Mouse (Mus musculus) thymus, adult 18-20 months (tissue): ENCODE data around the gene Prkce.

ENCODE experiments used
- DNase-seq, 2 experiments: peaks; one replicate each; pipeline ENCODE4 v3.0.0; 2022; ENCODE audit warnings: mixed read lengths in 2 of 2

Gene Prkce

GRCm38 (mm10) chr17:86379405-86380137, 212.0 kb downstream of the Prkce start:
- no peak for DNase-seq

GRCm38 (mm10) chr17:86381464-86381863, 213.9 kb downstream of the Prkce start:
- no peak for DNase-seq

- no peak for DNase-seq
Observed at GRCm38 (mm10) chr17:86382885-86383284, 215.3 kb downstream of the Prkce start.

DNA sequence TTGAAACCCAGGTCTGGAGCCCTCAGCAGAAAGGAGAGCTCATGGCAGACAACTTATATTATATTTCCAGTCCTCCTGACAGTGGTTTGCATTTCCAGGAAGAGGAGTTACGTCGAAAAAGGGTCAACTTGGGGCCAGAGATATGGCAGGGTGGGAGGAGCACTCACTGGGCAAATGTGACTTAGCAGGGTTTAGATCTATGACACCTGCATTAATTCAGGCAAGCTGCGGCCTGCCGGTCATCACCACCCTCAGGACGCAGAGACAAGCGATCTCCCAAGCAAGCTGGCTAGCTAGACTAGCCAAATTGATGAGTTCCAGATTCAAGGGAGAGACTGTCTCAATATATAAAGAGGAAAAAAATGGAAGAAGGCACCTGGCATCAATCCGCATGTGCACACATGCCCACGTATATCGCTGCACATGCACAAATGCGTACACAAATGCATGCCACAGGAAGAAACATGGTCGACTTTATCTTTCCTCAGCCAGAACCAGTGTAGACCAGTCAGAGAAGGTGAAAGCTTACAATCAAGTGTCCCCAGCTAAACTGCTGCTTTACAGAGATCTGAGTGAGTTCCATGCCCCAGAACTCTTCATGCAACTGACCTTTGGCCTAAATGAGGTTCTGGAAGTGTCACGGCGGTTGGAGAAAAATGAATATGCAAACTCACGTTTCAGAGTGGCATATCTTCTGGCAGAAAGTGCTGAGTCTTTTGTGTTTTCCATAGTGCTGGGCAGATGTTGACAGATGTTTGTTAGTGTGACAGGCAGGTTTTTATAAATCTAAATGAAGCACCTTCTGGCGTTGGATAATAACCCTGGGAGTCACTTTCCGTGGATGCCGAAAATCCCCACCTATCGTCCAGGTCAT, 216.4 kb downstream of the Prkce start:
- no peak for DNase-seq

- no peak for DNase-seq
Observed at GRCm38 (mm10) chr17:86392475-86392874, 224.9 kb downstream of the Prkce start.

DNA sequence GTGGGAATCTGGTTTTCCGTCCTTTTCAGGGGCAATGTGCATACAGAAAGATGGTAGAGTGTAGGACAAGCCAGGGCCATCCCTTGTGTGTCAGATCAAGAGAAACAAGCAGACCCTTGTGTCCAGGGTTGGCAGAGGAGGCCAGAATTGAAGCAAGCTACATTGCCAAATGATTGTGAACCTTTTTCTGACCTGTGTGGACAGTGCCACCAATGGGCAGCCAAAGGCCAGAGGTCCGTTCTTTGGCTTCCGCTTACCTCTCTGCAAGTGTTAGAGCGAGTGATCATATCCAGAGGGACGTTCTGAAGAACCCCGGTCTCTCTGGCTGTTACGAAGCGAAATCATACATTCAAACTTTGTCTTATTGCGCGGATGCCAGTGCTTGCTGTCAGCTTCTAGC, 225.6 kb downstream of the Prkce start:
- no peak for DNase-seq

- no peak for DNase-seq
Observed at GRCm38 (mm10) chr17:86397097-86397496, 229.5 kb downstream of the Prkce start.

DNA sequence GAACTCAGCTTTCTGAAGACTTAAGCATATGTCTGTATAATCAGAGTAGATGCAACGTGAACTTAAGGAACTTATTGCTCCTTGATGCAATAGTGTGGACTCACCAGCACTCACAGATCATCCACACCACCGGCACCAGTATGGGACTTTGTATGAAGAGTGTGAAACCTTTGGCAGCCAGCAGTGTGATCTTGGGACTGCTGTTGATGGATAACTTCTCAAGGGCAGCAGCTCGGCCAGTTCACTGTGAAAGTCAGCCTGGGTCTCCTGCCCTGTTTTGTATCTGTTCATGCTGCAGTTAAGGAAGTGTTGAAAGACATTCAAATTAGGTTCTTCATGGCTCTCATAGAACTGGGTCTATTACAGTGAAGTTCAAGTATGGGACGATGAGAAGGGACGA, 230.1 kb downstream of the Prkce start:
- DNase-seq = no peak

DNA sequence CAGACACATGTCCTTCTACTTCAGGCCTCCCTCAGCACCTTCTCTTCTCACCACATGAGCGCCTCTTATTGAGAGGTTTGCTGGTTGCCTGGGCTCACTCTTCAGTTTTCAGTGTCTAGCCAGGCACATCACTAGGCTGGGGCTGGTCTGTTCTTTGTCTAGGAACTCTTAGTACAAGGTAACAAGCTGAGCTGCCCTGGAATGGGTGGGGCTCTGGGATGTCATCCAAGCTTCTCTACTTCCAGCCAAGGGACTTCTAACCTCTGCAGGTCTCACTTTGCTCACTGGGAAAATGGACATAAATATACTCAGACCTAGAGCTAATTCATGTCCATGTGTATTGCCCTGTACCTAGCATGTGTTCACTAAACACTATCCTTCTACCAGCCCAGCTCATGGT, 230.6 kb downstream of the Prkce start:
- DNase-seq = no peak

DNA sequence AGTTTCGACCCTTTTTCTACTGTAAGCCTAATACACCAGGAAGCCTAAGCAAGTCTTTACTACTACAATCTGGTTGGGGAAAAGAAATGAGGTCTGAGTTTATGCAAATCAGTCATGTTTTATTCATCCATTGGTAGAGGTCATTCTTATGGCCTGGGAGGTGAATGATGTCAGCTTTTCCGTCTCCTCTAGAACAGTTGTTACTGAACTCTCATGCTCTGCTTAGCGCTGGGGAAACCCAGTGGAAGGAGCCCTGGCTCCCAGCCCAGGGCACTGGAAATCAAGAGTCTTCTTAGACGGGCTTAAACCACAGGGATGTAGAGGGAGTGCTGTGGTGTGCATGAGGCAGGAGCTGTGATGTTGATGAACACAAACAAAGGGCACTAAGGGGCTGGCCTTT, 232.4 kb downstream of the Prkce start:
- no peak for DNase-seq

- no peak for DNase-seq
Observed at GRCm38 (mm10) chr17:86404795-86405501, 237.4 kb downstream of the Prkce start.

- no peak for DNase-seq
Observed at GRCm38 (mm10) chr17:86405644-86406043, 238.1 kb downstream of the Prkce start.

GRCm38 (mm10) chr17:86407921-86408613, 240.5 kb downstream of the Prkce start:
- no peak for DNase-seq

DNA sequence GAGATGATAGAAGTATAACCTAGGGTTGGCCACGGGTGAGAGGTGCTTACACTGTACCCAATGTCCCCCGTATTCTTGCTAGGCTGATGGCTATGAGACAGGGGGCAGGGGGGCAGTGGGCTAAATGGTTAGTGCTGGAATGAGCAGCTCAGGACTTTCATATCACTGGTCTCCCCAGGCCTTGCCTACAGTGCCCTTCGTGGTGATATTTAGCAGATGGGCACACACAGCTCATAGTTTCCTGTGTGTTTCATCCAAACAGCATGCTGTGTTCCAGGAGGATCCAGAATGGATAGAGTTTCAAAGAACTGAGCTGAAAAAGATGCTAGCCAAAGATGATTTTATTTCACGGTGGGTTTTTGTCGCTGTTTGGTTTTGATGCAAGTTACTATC, 241.0 kb downstream of the Prkce start:
- no peak for DNase-seq

DNA sequence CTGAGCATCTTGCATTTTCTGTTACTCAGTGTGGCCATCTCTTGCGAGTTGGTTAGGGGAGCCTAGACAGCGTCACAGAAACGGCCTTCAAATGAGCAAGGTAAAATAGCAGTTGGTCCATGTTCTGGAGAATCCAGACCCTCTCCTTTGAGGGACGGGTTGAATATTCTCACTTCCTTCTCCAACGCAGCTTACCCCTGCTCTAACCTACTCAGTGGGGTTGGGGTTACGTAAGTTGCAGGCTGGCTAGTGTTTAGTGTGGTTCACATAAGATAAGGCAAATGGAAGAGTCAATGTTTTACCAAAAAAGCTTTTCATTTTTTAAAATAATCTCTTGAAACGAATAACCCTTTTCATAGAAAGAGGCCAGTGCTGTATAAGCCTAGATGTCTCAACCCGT, 241.9 kb downstream of the Prkce start:
- no peak for DNase-seq

DNA sequence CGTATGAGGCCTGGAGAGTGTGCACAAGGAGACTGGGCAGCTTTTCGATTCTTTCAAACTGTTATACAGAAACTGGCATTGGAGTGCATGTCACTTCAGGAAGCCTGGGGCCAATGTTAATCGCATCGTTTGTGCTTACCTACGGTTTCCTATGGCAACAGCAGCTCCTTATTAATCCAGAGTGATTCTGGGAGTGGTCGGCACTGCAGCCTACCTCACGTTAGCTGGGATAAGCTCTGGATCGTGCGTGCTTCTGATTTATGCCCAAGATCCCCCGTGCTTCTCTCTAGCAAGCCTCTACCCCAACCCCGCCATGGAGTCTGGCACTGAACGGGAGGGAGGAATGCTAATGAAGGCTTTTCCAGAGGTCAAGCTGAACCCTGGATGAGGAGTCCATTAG, 242.9 kb downstream of the Prkce start:
- no peak for DNase-seq

GRCm38 (mm10) chr17:86412141-86412540, 244.6 kb downstream of the Prkce start:
- DNase-seq = no peak

DNA sequence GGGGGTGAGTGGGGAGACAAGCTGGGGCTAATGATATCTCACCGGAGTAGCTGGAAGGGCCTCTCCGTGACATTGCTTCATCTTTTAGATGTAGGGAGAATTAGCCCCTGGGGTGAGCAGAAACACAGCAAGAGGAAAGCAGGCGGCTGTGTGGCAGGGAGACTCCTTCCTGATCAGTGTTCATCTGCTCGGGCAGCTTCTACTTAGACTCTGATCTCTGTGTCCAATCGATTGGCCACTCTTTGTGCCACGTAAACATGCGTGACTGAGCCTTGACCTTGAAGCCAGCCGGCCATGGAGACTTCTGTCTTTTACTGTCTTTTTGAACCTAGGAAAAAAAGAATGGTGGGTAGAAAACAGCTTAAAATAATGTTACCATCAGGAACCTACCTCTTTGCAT, 247.0 kb downstream of the Prkce start:
- DNase-seq = no peak

- no peak for DNase-seq
Observed at GRCm38 (mm10) chr17:86415989-86416388, 248.4 kb downstream of the Prkce start.

DNA sequence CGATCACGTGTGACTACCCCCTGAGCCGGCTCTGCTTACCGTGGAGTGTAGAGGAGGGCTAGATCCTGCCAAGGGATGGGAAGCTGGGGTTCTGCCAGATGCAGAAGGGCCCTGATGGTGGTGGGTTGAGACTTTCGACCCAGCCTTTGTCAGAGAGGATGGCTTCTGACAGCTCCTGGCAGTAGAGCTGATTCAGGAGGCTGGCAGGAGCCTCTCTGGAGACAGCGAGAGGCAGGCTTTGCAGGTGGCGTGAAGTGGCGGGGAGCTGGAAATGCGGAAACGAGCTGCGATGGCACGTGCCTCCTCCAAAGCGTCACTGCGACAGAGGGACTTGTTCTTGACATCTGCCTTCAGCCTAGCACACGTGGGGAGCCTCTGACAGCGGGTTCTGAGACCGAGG, 250.7 kb downstream of the Prkce start:
- no peak for DNase-seq

DNA sequence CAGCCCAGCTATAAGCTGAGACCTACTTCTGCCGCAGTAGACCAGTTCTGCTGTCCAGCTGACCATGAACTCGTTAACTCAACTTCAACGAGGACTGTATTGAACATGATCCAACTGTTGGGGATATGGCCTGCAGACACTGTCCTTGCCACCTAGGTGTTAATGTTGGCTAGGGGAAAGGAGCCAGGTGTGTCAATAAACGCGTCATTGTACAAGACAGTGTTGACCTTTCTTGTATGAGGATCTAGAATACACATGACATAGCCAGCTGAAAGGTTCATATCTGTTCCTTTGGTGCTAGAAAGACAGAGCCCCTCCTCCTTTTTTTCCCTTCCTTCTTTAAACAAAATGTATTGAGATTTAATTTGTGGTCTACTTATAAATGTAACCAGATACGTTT, 251.6 kb downstream of the Prkce start:
- no peak for DNase-seq

- no peak for DNase-seq
Observed at GRCm38 (mm10) chr17:86420646-86421338, 253.2 kb downstream of the Prkce start.
